In the genomic region with DNA sequence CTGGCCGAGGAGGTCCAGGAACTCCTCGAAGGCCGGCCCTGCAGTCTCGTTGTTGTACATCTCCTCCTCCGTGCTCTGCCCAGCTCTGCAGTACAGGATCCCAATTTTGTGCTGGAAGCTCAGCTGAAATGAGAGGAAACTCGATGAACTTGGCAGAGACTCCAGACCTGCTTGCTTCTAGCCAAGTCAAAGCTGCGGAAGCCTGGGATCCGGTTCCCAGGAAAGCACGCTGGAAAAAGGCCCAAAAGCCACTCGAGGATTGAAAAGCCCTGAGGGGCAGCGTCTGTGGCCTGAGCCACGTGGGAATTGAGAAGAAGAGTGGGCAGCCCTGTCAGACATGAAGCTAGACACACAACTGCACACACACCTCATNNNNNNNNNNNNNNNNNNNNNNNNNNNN, we compare ENCODE assay signal across 9 mouse cellular contexts.
A peak's percentile ranks its signal among the peaks of the same experiment; 100 is the strongest.
DNase-seq lines count a peak whose midpoint lies in the region; ATAC-seq lines count a peak whose summit lies in the region.
"Had no signal": no experiment of that assay in that cellular context is flagged by ENCODE, and none has a peak within 500 bp of the region (broad histone marks: within the 10 kb centered on the region; RNA-seq: fewer than 3 reads in every experiment).

No protein-coding gene starts in this region.

- intact Hi-C loops in left cerebral cortex, postnatal 10 days (cut with DNase I), result loop anchor here (5.0 kb wide), 1 partner anchor 92 kb away; a partner anchor contains a TSS

- H3K4me1 ChIP-seq in heart, embryonic 15.5 days (replicated peaks), result 0 out of 2 replicates have a peak, but pooled peaks cover 8% of the 10 kb centered on the region

- ATAC-seq in heart, embryonic 15.5 days (replicated peaks; ENCODE audit: insufficient number of reproducible peaks, insufficient read depth, low FRiP score, low read depth), result no peak

- DNase-seq in adrenal gland, adult (ENCODE audit: inconsistent age in 2 of 2, low spot score in 1 of 2), result peak; percentile 68 to 87
- DNase-seq in adrenal gland, adult 18-20 months (ENCODE audit: low spot score in 2 of 2), result no peak
- DNase-seq in ovary, postnatal 14 days (ENCODE audit: low spot score), result peak; percentile 25
- DNase-seq in ovary, adult 18-20 months (ENCODE audit: low spot score), result no peak
- peak; percentile 63 to 77 for DNase-seq in left cerebral cortex, postnatal 10 days (ENCODE audit: extremely low spot score in 1 of 2, low spot score in 2 of 2)
- no peak for DNase-seq in thymus, postnatal 4 days
- DNase-seq in urinary bladder, adult 18-20 months (ENCODE audit: low spot score in 2 of 2), result no peak

- WGBS in heart, embryonic 15.5 days, result 55% methylated on average over 12 of the region's 12 CpGs

- no peak overlapping the region for H3K4me2 ChIP-seq in heart, embryonic 15.5 days
- H3K4me2 ChIP-seq: neural tube, embryonic 13.5 days had no signal

- H3K27ac ChIP-seq in heart, embryonic 15.5 days, result peak overlapping the region; percentile 66
- H3K27ac ChIP-seq: neural tube, embryonic 13.5 days had no signal

- no peaks in the 10 kb centered on the region for H3K9me3 ChIP-seq in heart, embryonic 15.5 days (replicated peaks)
- H3K9me3 ChIP-seq: neural tube, embryonic 13.5 days had no signal

- no peaks in the 10 kb centered on the region for H3K27me3 ChIP-seq in heart, embryonic 15.5 days
- H3K27me3 ChIP-seq: neural tube, embryonic 13.5 days had no signal

- H3K4me3 ChIP-seq in heart, embryonic 15.5 days, result no peak overlapping the region
- H3K4me3 ChIP-seq: neural tube, embryonic 13.5 days had no signal

- no peak overlapping the region for H3K9ac ChIP-seq in heart, embryonic 15.5 days
- H3K9ac ChIP-seq: neural tube, embryonic 13.5 days had no signal

- peaks cover 40% of the 10 kb centered on the region for H3K36me3 ChIP-seq in heart, embryonic 15.5 days

Comparison
In these comparisons a context has a peak if more than half of its experiments do, and no peak if none do; other contexts are left out.
1. DNase-seq: peak in adrenal gland, adult (2 of 2), ovary, postnatal 14 days (single experiment) and left cerebral cortex, postnatal 10 days (2 of 2); none in adrenal gland, adult 18-20 months (0 of 2), ovary, adult 18-20 months (single experiment), thymus, postnatal 4 days (single experiment) and urinary bladder, adult 18-20 months (0 of 2).